Mouse (Mus musculus) cerebellum, postnatal 4 days (tissue): ENCODE results near the gene Slc19a1.

ENCODE experiments used
- DNase-seq, 2 experiments: peaks; one replicate each; pipeline ENCODE4 v3.0.0; 2022; ENCODE audit warnings: low spot score in 2 of 2, mixed read lengths in 1 of 2

Slc19a1 gene

DNA sequence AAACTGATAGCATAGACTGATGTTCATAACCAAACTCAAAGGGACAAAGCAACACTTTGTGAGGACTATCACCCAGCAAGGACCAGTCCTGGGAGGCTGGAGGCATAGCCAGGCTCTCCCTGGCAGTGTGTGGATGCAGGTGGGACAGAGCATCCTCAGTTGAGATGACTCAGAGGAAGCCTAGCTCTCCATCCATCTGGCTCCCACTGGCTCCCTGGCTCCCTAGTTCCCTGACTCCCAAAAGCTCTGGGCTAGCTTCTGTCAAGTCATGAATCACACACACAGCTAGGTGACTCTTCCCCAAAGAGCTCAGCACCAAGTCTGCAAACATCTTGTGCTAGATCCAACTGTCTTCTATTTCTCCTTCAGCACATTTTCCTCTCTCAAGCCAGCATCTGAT lies 61.8 kb downstream of the Slc19a1 start:
- DNase-seq: no peak

- no peak for DNase-seq
Observed at GRCm38 (mm10) chr10:77095666-77096065, 63.6 kb downstream of the Slc19a1 start.

- no peak for DNase-seq
Observed at GRCm38 (mm10) chr10:77097006-77097889, 65.2 kb downstream of the Slc19a1 start.

DNA sequence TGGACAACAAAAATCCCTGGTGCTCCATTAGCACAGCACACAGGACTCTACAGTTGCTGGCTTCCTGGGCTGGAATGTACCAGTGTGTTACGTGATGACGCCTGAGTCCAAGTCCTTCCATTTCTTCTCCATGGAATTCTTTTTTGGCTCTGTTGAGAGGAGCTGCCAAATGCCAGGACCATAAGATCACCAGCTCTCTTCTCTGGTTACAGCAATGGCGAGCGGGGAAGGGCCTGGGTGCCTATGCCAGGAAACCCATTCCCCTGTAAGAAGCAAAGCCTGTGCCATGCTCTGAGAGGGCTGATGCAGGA lies 65.8 kb downstream of the Slc19a1 start:
- no peak for DNase-seq

GRCm38 (mm10) chr10:77098619-77099018 lies 66.6 kb downstream of the Slc19a1 start:
- no peak for DNase-seq

DNA sequence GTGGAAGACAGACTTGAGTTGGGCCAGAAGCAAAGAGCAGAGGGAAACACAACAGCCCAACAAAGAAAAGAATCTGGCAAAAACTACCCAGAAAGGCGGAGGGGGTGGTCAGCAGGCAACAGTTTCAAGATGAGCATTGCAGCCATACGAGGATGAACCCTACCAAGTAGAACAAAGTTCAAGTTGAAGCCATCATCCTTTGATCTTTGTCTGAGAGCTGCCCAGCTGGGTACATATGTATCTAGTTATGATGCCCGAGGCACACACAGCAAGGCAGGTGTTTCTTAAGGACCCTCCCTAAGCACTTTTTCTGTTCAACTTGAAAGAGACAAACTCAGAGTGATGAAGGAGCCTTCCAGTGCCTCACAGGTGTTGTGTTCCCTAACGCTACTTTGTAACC lies 67.7 kb downstream of the Slc19a1 start:
- no peak for DNase-seq

- no peak for DNase-seq
Observed at GRCm38 (mm10) chr10:77103689-77104088, 71.6 kb downstream of the Slc19a1 start.

DNA sequence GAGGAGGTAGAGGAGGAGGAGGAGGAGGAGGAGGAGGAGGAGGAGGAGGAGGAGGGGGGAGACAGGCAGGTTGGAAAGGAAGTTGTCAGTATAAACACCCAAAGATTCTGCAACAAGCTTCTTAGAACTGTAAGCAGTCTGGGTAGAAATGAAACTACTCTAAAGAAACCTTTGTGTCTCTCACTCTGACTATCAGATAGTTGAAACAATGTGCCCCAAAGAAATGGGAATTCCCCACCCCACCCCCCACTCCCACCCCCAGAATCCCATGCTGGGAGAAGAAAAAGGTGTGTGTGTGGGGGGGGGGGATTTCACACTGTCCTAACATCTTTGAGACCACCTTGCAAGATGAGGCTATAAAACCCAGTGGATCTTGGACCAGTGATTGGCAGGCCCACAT lies 72.3 kb downstream of the Slc19a1 start:
- no peak for DNase-seq

DNA sequence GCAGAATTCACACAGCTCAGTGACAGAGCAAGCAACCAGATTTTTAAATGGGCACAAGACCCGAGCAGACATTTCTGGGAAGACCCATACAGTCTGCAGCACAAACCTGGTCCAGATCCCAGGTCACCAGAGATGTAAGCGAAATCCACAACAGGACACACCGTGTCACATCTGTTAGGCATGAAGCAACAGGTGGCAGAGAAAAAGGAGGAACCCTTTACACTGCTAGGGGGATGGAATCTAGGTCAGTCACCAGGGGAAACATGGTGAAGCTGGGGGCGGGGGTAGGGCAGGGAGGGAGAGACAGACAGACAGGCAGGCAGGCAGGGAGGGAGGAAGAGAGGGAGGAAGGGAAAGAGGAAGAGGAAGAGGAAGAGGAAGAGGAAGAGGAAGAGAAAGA lies 76.1 kb downstream of the Slc19a1 start:
- DNase-seq: no peak

DNA sequence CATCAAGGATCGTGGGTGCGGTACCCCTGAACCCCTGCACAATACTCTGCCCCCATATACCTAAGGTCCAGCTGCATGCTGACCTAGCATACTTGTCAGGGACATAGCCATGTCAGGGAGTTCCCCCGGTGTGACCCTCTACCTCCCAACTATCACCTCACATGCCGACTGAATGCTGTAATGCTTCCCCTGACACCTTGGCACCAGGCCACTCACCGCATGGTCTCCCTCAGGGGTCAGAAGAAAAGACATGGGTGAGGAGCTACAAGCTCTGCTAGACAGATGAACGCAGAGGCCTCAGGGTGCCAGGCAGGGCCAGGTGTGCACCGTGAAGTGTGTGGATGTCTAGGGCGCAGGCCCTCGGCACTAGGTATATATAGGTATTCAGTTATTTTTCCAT lies 78.0 kb downstream of the Slc19a1 start:
- DNase-seq: no peak
